In genomic region chr15:96742591-96743241, GRCm38 (mm10) we compare ENCODE assay signal across 15 mouse cellular contexts. TPM values are rescaled to one million over a fixed set of nuclear protein-coding genes. Genes with fewer than 3 reads are reported as not detected.
DNase-seq lines count a peak whose midpoint lies in the region; ATAC-seq and TF ChIP-seq lines count a peak whose summit lies in the region.
"Had no signal": no experiment of that assay in that cellular context is flagged by ENCODE, and none has a peak within 500 bp of the region (broad histone marks: within the 10 kb centered on the region; RNA-seq: fewer than 3 reads in every experiment).

No protein-coding gene starts in this region.

- H3K79me2 ChIP-seq in macrophage (ENCODE audit: inconsistent target): no peaks in the 10 kb centered on the region

- 89% methylated on average over 16 of the region's 16 CpGs for WGBS in heart, postnatal 0 days
- 72% methylated on average over 16 of the region's 16 CpGs for WGBS in bone marrow, adult 2 months
- WGBS in limb, embryonic 12.5 days: 92% methylated on average over 16 of the region's 16 CpGs
- 82% methylated on average over 16 of the region's 16 CpGs for WGBS in macrophage (ENCODE audit: missing documents)

- H3K4me3 ChIP-seq in heart, postnatal 0 days (ENCODE audit: low read depth, low read length): no peak overlapping the region
- H3K4me3 ChIP-seq in bone marrow, adult 2 months (replicated peaks; ENCODE audit: control insufficient read depth, low read depth, low read length): no peak overlapping the region
- H3K4me3 ChIP-seq in limb, embryonic 12.5 days (replicated peaks): no peak overlapping the region
- no peak overlapping the region for H3K4me3 ChIP-seq in macrophage (ENCODE audit: inconsistent target)
- H3K4me3 ChIP-seq: erythroblast, embryonic 14.5 days; forebrain, embryonic 15.5 days; gastrocnemius, adult 2 months had no signal

- H3K27ac ChIP-seq in heart, postnatal 0 days (ENCODE audit: low read depth): peak overlapping the region; percentile 91
- peak overlapping the region; percentile 53; the same call in 1 of the 2 replicates for H3K27ac ChIP-seq in bone marrow, adult 2 months (ENCODE audit: control insufficient read depth, insufficient read depth, low read depth, low read length, poor library complexity)
- 0 out of 2 replicates have a peak overlapping the region, but pooled peaks have one; percentile 30 for H3K27ac ChIP-seq in limb, embryonic 12.5 days
- H3K27ac ChIP-seq in macrophage: peak overlapping the region; percentile 62; the same call in 1 of the 2 replicates
- H3K27ac ChIP-seq: forebrain, embryonic 15.5 days had no signal

- TF ChIP-seq POLR2A in bone marrow, adult 2 months (IDR thresholded peaks at IDR 0.05; ENCODE audit: borderline replicate concordance, control insufficient read depth, low read depth, low read length): no peak

- no peak overlapping the region for H3K9ac ChIP-seq in heart, postnatal 0 days (replicated peaks; ENCODE audit: low read depth, low read length)
- H3K9ac ChIP-seq in limb, embryonic 12.5 days (replicated peaks): no peak overlapping the region
- H3K9ac ChIP-seq: forebrain, embryonic 15.5 days had no signal

- no peaks in the 10 kb centered on the region for H3K36me3 ChIP-seq in heart, postnatal 0 days (replicated peaks; ENCODE audit: control insufficient read depth, insufficient read depth, low read length)
- no peaks in the 10 kb centered on the region for H3K36me3 ChIP-seq in limb, embryonic 12.5 days
- H3K36me3 ChIP-seq in macrophage (ENCODE audit: inconsistent target): no peaks in the 10 kb centered on the region
- H3K36me3 ChIP-seq: forebrain, embryonic 15.5 days had no signal

- DNase-seq in heart, postnatal 0 days (ENCODE audit: low spot score): no peak
- DNase-seq in heart, adult 11 months: no peak
- DNase-seq in thymus, postnatal 36 days: no peak
- DNase-seq: cerebellum, adult 8-10 months; gastrocnemius, adult 2 months; kidney, adult 9 months; layer of hippocampus, postnatal 36 days had no signal

- no peak for ATAC-seq in heart, postnatal 0 days (ENCODE audit: insufficient read depth, low read depth)
- no peak for ATAC-seq in limb, embryonic 12.5 days (ENCODE audit: insufficient number of reproducible peaks, insufficient read depth, low FRiP score, low TSS enrichment, low read depth)
- ATAC-seq in erythroblast, adult 5-6 weeks (replicated peaks; ENCODE audit: low FRiP score, poor library complexity, severe bottlenecking): no peak
- ATAC-seq: forebrain, embryonic 15.5 days; hindbrain, embryonic 16.5 days had no signal

- TF ChIP-seq EP300 in heart, postnatal 0 days (IDR thresholded peaks at IDR 0.05; ENCODE audit: low read depth): no peak

- H3K4me1 ChIP-seq in heart, postnatal 0 days (ENCODE audit: control insufficient read depth, insufficient read depth): peaks cover 18% of the 10 kb centered on the region; the same call in 1 of the 2 replicates
- peaks cover 9% of the 10 kb centered on the region for H3K4me1 ChIP-seq in bone marrow, adult 2 months (ENCODE audit: control insufficient read depth, insufficient read depth, low read length)
- peaks cover 17% of the 10 kb centered on the region; the same call in 1 of the 2 replicates for H3K4me1 ChIP-seq in limb, embryonic 12.5 days (replicated peaks)
- H3K4me1 ChIP-seq: forebrain, embryonic 15.5 days had no signal

- TF ChIP-seq CTCF in heart, postnatal 0 days (IDR thresholded peaks at IDR 0.05; ENCODE audit: low read depth): no peak
- no peak for TF ChIP-seq CTCF in bone marrow, adult 2 months (IDR thresholded peaks at IDR 0.05; ENCODE audit: control insufficient read depth, insufficient read depth, low read length)

- no peak overlapping the region for H3K4me2 ChIP-seq in heart, postnatal 0 days (ENCODE audit: low read depth, low read length)
- H3K4me2 ChIP-seq in limb, embryonic 12.5 days: no peak overlapping the region
- H3K4me2 ChIP-seq: forebrain, embryonic 15.5 days; heart, embryonic 11.5 days had no signal

- H3K27me3 ChIP-seq in heart, postnatal 0 days (ENCODE audit: control insufficient read depth, insufficient read depth, low read length): no peaks in the 10 kb centered on the region
- H3K27me3 ChIP-seq in limb, embryonic 12.5 days: no peaks in the 10 kb centered on the region
- H3K27me3 ChIP-seq: forebrain, embryonic 15.5 days had no signal

- no peaks in the 10 kb centered on the region for H3K9me3 ChIP-seq in heart, postnatal 0 days (replicated peaks; ENCODE audit: control insufficient read depth, low read length)
- H3K9me3 ChIP-seq in limb, embryonic 12.5 days: no peaks in the 10 kb centered on the region
- H3K9me3 ChIP-seq: forebrain, embryonic 15.5 days had no signal

RNA-seq across cellular contexts. Expression of gene Slc38a2, which starts 43.2 kb away (rescaled TPM):
- 225 and 263 TPM in 2 replicates for total RNA-seq in heart, postnatal 0 days (2014; rRNA removed; ENCODE audit: low replicate concordance)
- polyA plus RNA-seq in heart, postnatal 0 days (2015; fragmentation: Nextera tagmentation; extraction: Ambion mirVana): 130 and 144 TPM in 2 replicates
- 22.5 and 51.3 TPM in 2 replicates for polyA plus RNA-seq in bone marrow, adult 2 months (2011; ENCODE audit: insufficient read depth, insufficient read length, low replicate concordance, missing spikeins)
- polyA plus RNA-seq in limb, embryonic 12.5 days (2016; fragmentation: Nextera tagmentation; extraction: Ambion mirVana): 210 and 217 TPM in 2 replicates
- total RNA-seq in macrophage (2018; cell fraction: chromatin; rRNA removed): 100 to 1,000 TPM in 9 of 26 experiments, 10 to 100 TPM in 17; 12.5 to 208 (median 81.7) TPM
- total RNA-seq in macrophage (2018; cell fraction: cytosol; rRNA removed): 10 to 100 TPM; 11.6 to 70.8 (median 26.9) TPM
- total RNA-seq in macrophage (2018; cell fraction: nucleus; rRNA removed): 100 to 1,000 TPM in 13 of 26 experiments, 10 to 100 TPM in 13; 44.0 to 189 (median 105) TPM
- polyA plus RNA-seq in macrophage (2018): 7.9 to 34.0 TPM (median 16.4 TPM) in 3 replicates
- total RNA-seq in erythroblast, adult 5-6 weeks (2015; ENCODE audit: low replicate concordance): 34.4 and 44.7 TPM in 2 replicates
- 22.3 and 29.1 TPM in 2 replicates for total RNA-seq in erythroblast, adult 5-6 weeks (2017; ENCODE audit: low replicate concordance)

Comparison
In these comparisons a context has a peak if more than half of its experiments do, and no peak if none do; other contexts are left out.
1. H3K27ac ChIP-seq: peak in every context shown above with its lines; median percentile 91 in heart, postnatal 0 days; 62 in macrophage; 53 in bone marrow, adult 2 months; 30 in limb, embryonic 12.5 days.